ENCODE assay signal across 8 mouse cellular contexts in genomic region chr12:21373820-21374475, GRCm38 (mm10). TPM values are rescaled to one million over a fixed set of nuclear protein-coding genes. Genes with fewer than 3 reads are reported as not detected.
DNase-seq lines count a peak whose midpoint lies in the region; ATAC-seq and TF ChIP-seq lines count a peak whose summit lies in the region.

No protein-coding gene starts in this region.

- TF ChIP-seq CTCF in lung, embryonic 14.5 days (IDR thresholded peaks at IDR 0.05; ENCODE audit: low read depth), result no peak
- no peak for TF ChIP-seq CTCF in olfactory bulb, adult 2 months (IDR thresholded peaks at IDR 0.05; ENCODE audit: insufficient read depth, low read depth, low read length)

- no peaks in the 10 kb centered on the region for H3K4me1 ChIP-seq in lung, embryonic 14.5 days (ENCODE audit: insufficient read depth)
- no peaks in the 10 kb centered on the region for H3K4me1 ChIP-seq in embryonic facial prominence, embryonic 14.5 days (ENCODE audit: control insufficient read depth, insufficient read depth, low read length)
- no peaks in the 10 kb centered on the region; the same call in 1 of the 2 replicates for H3K4me1 ChIP-seq in limb, embryonic 12.5 days (replicated peaks)
- no peaks in the 10 kb centered on the region for H3K4me1 ChIP-seq in olfactory bulb, adult 2 months (ENCODE audit: control insufficient read depth, insufficient read depth, low read length)

- H3K4me3 ChIP-seq in lung, embryonic 14.5 days (ENCODE audit: low read depth, low read length), result peak overlapping the region; percentile 81
- H3K4me3 ChIP-seq in embryonic facial prominence, embryonic 14.5 days (ENCODE audit: low read depth, low read length), result peak overlapping the region; percentile 82
- peak overlapping the region; percentile 66 for H3K4me3 ChIP-seq in limb, embryonic 12.5 days (replicated peaks)
- peak overlapping the region; percentile 90 for H3K4me3 ChIP-seq in olfactory bulb, adult 2 months (ENCODE audit: insufficient read depth, low read depth, low read length)

- no peaks in the 10 kb centered on the region for H3K27me3 ChIP-seq in lung, embryonic 14.5 days (ENCODE audit: insufficient read depth, low read length)
- no peaks in the 10 kb centered on the region for H3K27me3 ChIP-seq in embryonic facial prominence, embryonic 14.5 days (replicated peaks; ENCODE audit: control insufficient read depth, insufficient read depth, low read length)
- no peaks in the 10 kb centered on the region for H3K27me3 ChIP-seq in limb, embryonic 12.5 days

- no peak for DNase-seq in lung, embryonic 14.5 days
- no peak for DNase-seq in lung, postnatal 36 days
- DNase-seq in embryonic facial prominence, embryonic 14.5 days (ENCODE audit: low spot score), result no peak
- DNase-seq in cerebellum, postnatal 10 days, result no peak
- DNase-seq in urinary bladder, postnatal 14 days (ENCODE audit: low spot score), result no peak
- DNase-seq in kidney, postnatal 14 days, result no peak

- peak overlapping the region; percentile 80 for H3K9ac ChIP-seq in lung, embryonic 14.5 days
- peak overlapping the region; percentile 85 for H3K9ac ChIP-seq in embryonic facial prominence, embryonic 14.5 days (ENCODE audit: low read depth, low read length)
- H3K9ac ChIP-seq in limb, embryonic 12.5 days (replicated peaks), result peak overlapping the region; percentile 83

- WGBS in lung, embryonic 14.5 days, result 3% methylated on average over 24 of the region's 24 CpGs
- 6% methylated on average over 15 of the region's 24 CpGs for WGBS in embryonic facial prominence, embryonic 14.5 days
- WGBS in limb, embryonic 12.5 days, result 6% methylated on average over 24 of the region's 24 CpGs
- WGBS in olfactory bulb, adult 2 months, result 3% methylated on average over 24 of the region's 24 CpGs

- peak overlapping the region; percentile 85 for H3K4me2 ChIP-seq in lung, embryonic 14.5 days
- peak overlapping the region; percentile 76 for H3K4me2 ChIP-seq in embryonic facial prominence, embryonic 14.5 days (ENCODE audit: low read depth, low read length)
- peak overlapping the region; percentile 73 for H3K4me2 ChIP-seq in limb, embryonic 12.5 days

- H3K27ac ChIP-seq in lung, embryonic 14.5 days (ENCODE audit: low read depth), result peak overlapping the region; percentile 93
- peak overlapping the region; percentile 96 for H3K27ac ChIP-seq in embryonic facial prominence, embryonic 14.5 days (replicated peaks; ENCODE audit: low read depth, low read length)
- H3K27ac ChIP-seq in limb, embryonic 12.5 days, result peak overlapping the region; percentile 96
- peak overlapping the region; percentile 95 for H3K27ac ChIP-seq in olfactory bulb, adult 2 months (ENCODE audit: insufficient read depth, low read depth, low read length)

- no peaks in the 10 kb centered on the region for H3K9me3 ChIP-seq in lung, embryonic 14.5 days (ENCODE audit: low read depth, low read length)
- H3K9me3 ChIP-seq in embryonic facial prominence, embryonic 14.5 days (ENCODE audit: control insufficient read depth, low read length), result no peaks in the 10 kb centered on the region
- H3K9me3 ChIP-seq in limb, embryonic 12.5 days, result no peaks in the 10 kb centered on the region

- peak; percentile 71; the same call in 1 of the 2 replicates for ATAC-seq in lung, embryonic 14.5 days (ENCODE audit: insufficient read depth)
- ATAC-seq in embryonic facial prominence, embryonic 14.5 days (ENCODE audit: low read depth), result peak; percentile 64
- no peak; the same call in 1 of the 2 replicates for ATAC-seq in limb, embryonic 12.5 days (ENCODE audit: insufficient number of reproducible peaks, insufficient read depth, low FRiP score, low TSS enrichment, low read depth)

- H3K36me3 ChIP-seq in lung, embryonic 14.5 days (ENCODE audit: insufficient read depth), result no peaks in the 10 kb centered on the region
- no peaks in the 10 kb centered on the region for H3K36me3 ChIP-seq in embryonic facial prominence, embryonic 14.5 days (ENCODE audit: control insufficient read depth, insufficient read depth, low read length)
- H3K36me3 ChIP-seq in limb, embryonic 12.5 days, result no peaks in the 10 kb centered on the region

- TF ChIP-seq POLR2A in olfactory bulb, adult 2 months (IDR thresholded peaks at IDR 0.05; ENCODE audit: insufficient read depth, low read depth, low read length), result no peak

RNA-seq across cellular contexts. Expression of gene Adam17, which starts 0.5 kb away (rescaled TPM):
- 45.5 and 50.3 TPM in 2 replicates for polyA plus RNA-seq in lung, embryonic 14.5 days (2014; fragmentation: Nextera tagmentation; extraction: Ambion mirVana)
- polyA plus RNA-seq in embryonic facial prominence, embryonic 14.5 days (2014; fragmentation: Nextera tagmentation; extraction: Ambion mirVana), result 39.8 and 45.4 TPM in 2 replicates
- 47.6 and 49.7 TPM in 2 replicates for polyA plus RNA-seq in limb, embryonic 12.5 days (2016; fragmentation: Nextera tagmentation; extraction: Ambion mirVana)
- polyA plus RNA-seq in olfactory bulb, adult 2 months (2012; ENCODE audit: insufficient read depth, insufficient read length, low replicate concordance, missing spikeins), result not detected in 2 replicates

RNA-seq across cellular contexts. Expression of gene Ywhaq, which starts 43.5 kb away (rescaled TPM):
- polyA plus RNA-seq in lung, embryonic 14.5 days (2014; fragmentation: Nextera tagmentation; extraction: Ambion mirVana), result 805 and 834 TPM in 2 replicates
- 556 and 667 TPM in 2 replicates for polyA plus RNA-seq in embryonic facial prominence, embryonic 14.5 days (2014; fragmentation: Nextera tagmentation; extraction: Ambion mirVana)
- polyA plus RNA-seq in limb, embryonic 12.5 days (2016; fragmentation: Nextera tagmentation; extraction: Ambion mirVana), result 791 and 812 TPM in 2 replicates
- polyA plus RNA-seq in olfactory bulb, adult 2 months (2012; ENCODE audit: insufficient read depth, insufficient read length, low replicate concordance, missing spikeins), result 292 TPM in 1 of 2 replicates, not detected in the other

RNA-seq across cellular contexts. Expression of gene Iah1, which starts 57.8 kb away (rescaled TPM):
- polyA plus RNA-seq in lung, embryonic 14.5 days (2014; fragmentation: Nextera tagmentation; extraction: Ambion mirVana), result 57.1 and 58.8 TPM in 2 replicates
- 45.1 and 49.4 TPM in 2 replicates for polyA plus RNA-seq in embryonic facial prominence, embryonic 14.5 days (2014; fragmentation: Nextera tagmentation; extraction: Ambion mirVana)
- 62.7 and 68.9 TPM in 2 replicates for polyA plus RNA-seq in limb, embryonic 12.5 days (2016; fragmentation: Nextera tagmentation; extraction: Ambion mirVana)
- polyA plus RNA-seq in olfactory bulb, adult 2 months (2012; ENCODE audit: insufficient read depth, insufficient read length, low replicate concordance, missing spikeins), result not detected in 2 replicates
